Mouse (Mus musculus): ENCODE measurements around the gene Stk38l.

DNA sequence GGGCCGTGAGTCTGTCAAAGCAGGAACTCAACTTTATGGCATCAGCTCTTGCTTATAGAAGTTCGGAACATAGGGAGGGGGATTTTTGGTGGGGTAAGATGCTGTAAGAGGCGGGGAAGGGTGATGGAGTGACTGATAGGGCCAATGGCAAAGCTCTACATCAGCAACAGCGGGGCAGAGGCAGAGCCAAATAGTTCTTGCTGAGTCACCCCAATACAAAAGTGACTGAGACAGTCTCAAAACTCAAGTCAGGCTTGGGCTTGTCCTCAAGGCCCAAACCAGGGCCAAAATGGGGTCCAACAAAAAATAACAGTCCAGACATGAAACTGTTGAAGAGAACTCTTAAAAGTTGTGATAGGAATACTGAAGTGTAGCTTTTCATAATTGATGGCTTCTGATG, 30.9 kb downstream of the Stk38l start:
- no peak for TF ChIP-seq POLR2A (IDR thresholded peaks at IDR 0.05; ENCODE audit: insufficient read length, low read depth)
- no peak for TF ChIP-seq CEBPB (IDR thresholded peaks at IDR 0.05; ENCODE audit: insufficient read depth, poor library complexity, severe bottlenecking)
- TF ChIP-seq MYOD1 (IDR thresholded peaks at IDR 0.05; ENCODE audit: control insufficient read depth in 1 of 3, insufficient read length in 2 of 3, low read depth in 2 of 3), result no peak
- TF ChIP-seq USF1 (IDR thresholded peaks at IDR 0.05; ENCODE audit: low read depth), result no peak
- no peak for TF ChIP-seq SRF (IDR thresholded peaks at IDR 0.05; ENCODE audit: control insufficient read depth, insufficient read length, low read depth)
- TF ChIP-seq POLR2AphosphoS2 (IDR thresholded peaks at IDR 0.05; ENCODE audit: insufficient read length, low read depth), result no peak
- no peak for TF ChIP-seq E2F4 (IDR thresholded peaks at IDR 0.05; ENCODE audit: insufficient read depth)
- TF ChIP-seq TCF12 (IDR thresholded peaks at IDR 0.05; ENCODE audit: insufficient read depth, poor library complexity, severe bottlenecking), result no peak
- TF ChIP-seq MYOG (IDR thresholded peaks at IDR 0.05; ENCODE audit: control insufficient read depth in 1 of 3, insufficient read depth in 1 of 3, insufficient read length in 2 of 3, low read depth in 2 of 3), result no peak
- no peak for TF ChIP-seq MAX (IDR thresholded peaks at IDR 0.05; ENCODE audit: low read depth)
